Mouse (Mus musculus): ENCODE measurements at regions not wholly inside any gene's neighbourhood (a gene's known extent, or its start where the extent isn't known, plus 50 kb on each side); places are given as distances from the start of the nearest gene placed in this dataset.

- Histone ChIP-seq H3K27me3 (ENCODE audit: insufficient read depth, low read length) (no peaks in the 10 kb centered on the region), H3K4me1 (ENCODE audit: insufficient read depth, low read length) (no peaks in the 10 kb centered on the region), H3K4me2 (ENCODE audit: low read depth, low read length) (no peak overlapping the region), H3K9ac (replicated peaks; ENCODE audit: low read length) (no peak overlapping the region), H3K27ac (no peak overlapping the region), H3K4me3 (ENCODE audit: low read length) (no peak overlapping the region), H3K9me3 (ENCODE audit: low read length) (no peaks in the 10 kb centered on the region), H3K36me3 (ENCODE audit: insufficient read depth, low read length) (no peaks in the 10 kb centered on the region)
- DNase-seq (ENCODE audit: low spot score): no peak
- 89% methylated on average over 7 of the region's 7 CpGs for WGBS
- ATAC-seq: no peak
- TF ChIP-seq CTCF (IDR thresholded peaks at IDR 0.05; ENCODE audit: low read depth): no peak
Observed at GRCm38 (mm10) chr13:99830080-99830724, 70.7 kb downstream of the Cartpt start.

DNA sequence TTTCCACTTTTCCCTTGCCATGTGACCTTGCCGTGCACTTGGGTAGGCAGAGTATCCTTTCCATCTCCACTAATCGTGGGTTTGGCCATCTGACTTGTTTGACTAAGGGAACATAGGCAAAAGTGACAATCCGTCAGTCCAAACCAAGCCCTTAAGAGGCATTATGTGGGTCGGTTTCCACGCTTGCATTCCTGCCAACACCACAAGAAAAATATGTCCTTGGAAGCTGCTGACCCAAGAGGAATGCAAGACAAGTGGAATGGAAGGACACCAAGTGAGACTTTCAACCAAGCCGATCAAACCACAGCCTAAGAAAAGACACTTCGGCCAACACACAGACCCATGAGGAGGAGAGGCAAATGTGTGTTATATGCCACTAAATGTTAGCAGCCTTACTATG lies 73.3 kb downstream of the Cartpt start:
- no peaks in the 10 kb centered on the region for H3K36me3 ChIP-seq (ENCODE audit: insufficient read depth, low read length)
- H3K27ac ChIP-seq: no peak overlapping the region
- ATAC-seq (no peak), DNase-seq (ENCODE audit: low spot score) (no peak)
- no peaks in the 10 kb centered on the region for H3K4me1 ChIP-seq (ENCODE audit: insufficient read depth, low read length)
- 85% methylated on average over 7 of the region's 7 CpGs for WGBS
- no peaks in the 10 kb centered on the region for H3K9me3 ChIP-seq (ENCODE audit: low read length)
- H3K27me3 ChIP-seq (ENCODE audit: insufficient read depth, low read length): no peaks in the 10 kb centered on the region
- TF ChIP-seq CTCF (IDR thresholded peaks at IDR 0.05; ENCODE audit: low read depth): no peak
- H3K9ac ChIP-seq (replicated peaks; ENCODE audit: low read length): no peak overlapping the region
- H3K4me2 ChIP-seq (ENCODE audit: low read depth, low read length): no peak overlapping the region
- no peak overlapping the region for H3K4me3 ChIP-seq (ENCODE audit: low read length)

- H3K4me1 ChIP-seq (ENCODE audit: insufficient read depth, low read length): no peaks in the 10 kb centered on the region
- DNase-seq (ENCODE audit: low spot score) (no peak), ATAC-seq (no peak)
- no peak overlapping the region for H3K4me3 ChIP-seq (ENCODE audit: low read length)
- H3K9me3 ChIP-seq (ENCODE audit: low read length): no peaks in the 10 kb centered on the region
- no peaks in the 10 kb centered on the region for H3K36me3 ChIP-seq (ENCODE audit: insufficient read depth, low read length)
- no peak overlapping the region for H3K27ac ChIP-seq
- no peak for TF ChIP-seq CTCF (IDR thresholded peaks at IDR 0.05; ENCODE audit: low read depth)
- no peaks in the 10 kb centered on the region for H3K27me3 ChIP-seq (ENCODE audit: insufficient read depth, low read length)
- no peak overlapping the region for H3K9ac ChIP-seq (replicated peaks; ENCODE audit: low read length)
- 71% methylated on average over 8 of the region's 8 CpGs for WGBS
- no peak overlapping the region for H3K4me2 ChIP-seq (ENCODE audit: low read depth, low read length)
Observed at GRCm38 (mm10) chr13:99824625-99825024, 76.3 kb downstream of the Cartpt start.

GRCm38 (mm10) chr13:99816666-99817065 lies 84.2 kb downstream of the Cartpt start:
- Histone ChIP-seq H3K36me3 (ENCODE audit: insufficient read depth, low read length) (no peaks in the 10 kb centered on the region), H3K9ac (replicated peaks; ENCODE audit: low read length) (no peak overlapping the region), H3K4me2 (ENCODE audit: low read depth, low read length) (no peak overlapping the region), H3K27ac (no peak overlapping the region), H3K4me1 (ENCODE audit: insufficient read depth, low read length) (no peaks in the 10 kb centered on the region), H3K4me3 (ENCODE audit: low read length) (no peak overlapping the region), H3K27me3 (ENCODE audit: insufficient read depth, low read length) (no peaks in the 10 kb centered on the region), H3K9me3 (ENCODE audit: low read length) (no peaks in the 10 kb centered on the region)
- WGBS: 53% methylated on average over 6 of the region's 6 CpGs
- TF ChIP-seq CTCF (IDR thresholded peaks at IDR 0.05; ENCODE audit: low read depth): no peak
- ATAC-seq: no peak
- DNase-seq (ENCODE audit: low spot score): no peak

DNA sequence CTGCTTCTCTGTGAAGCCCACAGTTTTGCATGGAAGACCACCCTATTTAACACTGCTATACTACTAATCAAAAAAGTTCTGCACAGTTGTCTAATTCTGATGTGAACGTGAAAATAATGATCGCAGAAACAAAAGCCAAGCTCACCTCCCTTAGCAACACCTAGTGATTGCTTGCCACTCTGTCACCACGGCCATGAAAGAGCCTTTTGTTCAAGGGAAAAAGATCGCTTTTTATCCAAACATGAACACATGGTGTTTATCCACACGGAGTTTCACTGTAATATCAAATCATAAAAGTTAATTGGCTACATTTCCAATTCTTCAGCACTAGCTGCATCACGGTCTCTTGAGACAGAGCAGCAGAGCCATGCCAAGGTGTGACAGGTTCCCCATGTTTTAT lies 85.1 kb downstream of the Cartpt start:
- no peak for ATAC-seq

GRCm38 (mm10) chr13:99814801-99815200 lies 86.1 kb downstream of the Cartpt start:
- Histone ChIP-seq H3K27me3 (ENCODE audit: insufficient read depth, low read length) (no peaks in the 10 kb centered on the region), H3K4me1 (ENCODE audit: insufficient read depth, low read length) (no peaks in the 10 kb centered on the region), H3K27ac (no peak overlapping the region), H3K36me3 (ENCODE audit: insufficient read depth, low read length) (no peaks in the 10 kb centered on the region), H3K4me3 (ENCODE audit: low read length) (no peak overlapping the region), H3K9ac (replicated peaks; ENCODE audit: low read length) (no peak overlapping the region), H3K9me3 (ENCODE audit: low read length) (no peaks in the 10 kb centered on the region), H3K4me2 (ENCODE audit: low read depth, low read length) (no peak overlapping the region)
- no peak for TF ChIP-seq CTCF (IDR thresholded peaks at IDR 0.05; ENCODE audit: low read depth)
- DNase-seq (ENCODE audit: low spot score): no peak
- ATAC-seq: no peak
- 54% methylated on average over 2 of the region's 2 CpGs for WGBS

More for the DNA sequence above, 85.1 kb downstream of the Cartpt start:
- Histone ChIP-seq H3K4me3 (ENCODE audit: low read length) (no peak overlapping the region), H3K9me3 (ENCODE audit: low read length) (no peaks in the 10 kb centered on the region), H3K27me3 (ENCODE audit: insufficient read depth, low read length) (no peaks in the 10 kb centered on the region), H3K4me1 (ENCODE audit: insufficient read depth, low read length) (no peaks in the 10 kb centered on the region), H3K4me2 (ENCODE audit: low read depth, low read length) (no peak overlapping the region), H3K27ac (no peak overlapping the region), H3K9ac (replicated peaks; ENCODE audit: low read length) (no peak overlapping the region), H3K36me3 (ENCODE audit: insufficient read depth, low read length) (no peaks in the 10 kb centered on the region)
- no peak for TF ChIP-seq CTCF (IDR thresholded peaks at IDR 0.05; ENCODE audit: low read depth)
- WGBS: 43% methylated on average over 6 of the region's 6 CpGs
- no peak for DNase-seq (ENCODE audit: low spot score)

- no peak for ATAC-seq
- no peaks in the 10 kb centered on the region for H3K4me1 ChIP-seq (ENCODE audit: insufficient read depth, low read length)
- H3K27me3 ChIP-seq (ENCODE audit: insufficient read depth, low read length): no peaks in the 10 kb centered on the region
- H3K36me3 ChIP-seq (ENCODE audit: insufficient read depth, low read length): no peaks in the 10 kb centered on the region
- H3K4me2 ChIP-seq (ENCODE audit: low read depth, low read length): no peak overlapping the region
- H3K9me3 ChIP-seq (ENCODE audit: low read length): no peaks in the 10 kb centered on the region
- no peak overlapping the region for H3K9ac ChIP-seq (replicated peaks; ENCODE audit: low read length)
- no peak for TF ChIP-seq CTCF (IDR thresholded peaks at IDR 0.05; ENCODE audit: low read depth)
- WGBS: 67% methylated on average over 6 of the region's 6 CpGs
- DNase-seq (ENCODE audit: low spot score): no peak
- H3K27ac ChIP-seq: no peak overlapping the region
- H3K4me3 ChIP-seq (ENCODE audit: low read length): no peak overlapping the region
Observed at GRCm38 (mm10) chr13:99814033-99814556, 86.8 kb downstream of the Cartpt start.

All from hindbrain, postnatal 0 days (tissue).